Mouse (Mus musculus) heart, embryonic 16.5 days (tissue): ENCODE results near the gene Zfp28. TPM values are rescaled to one million over a fixed set of nuclear protein-coding genes. Genes with fewer than 3 reads are reported as not detected.
"Not testable (repeated sequence)": the region's sequence is repeated elsewhere in the genome, so short reads cannot be mapped to it uniquely, and the experiment has no call there.

Experiments used
- ATAC-seq: fragments of 200-750 bp; cut with Nextera tagmentation; replicated peaks from 2 replicates; pipeline ENCODE4 v1.8.0; 2017; ENCODE audit warnings: moderate number of reproducible peaks; ENCODE audit not compliant: insufficient read depth, low FRiP score; ENCODE audit errors: extremely low read depth
- H3K27ac ChIP-seq: fragments of 300-500 bp; sonication (generic); 2 replicates; pipeline ENCODE4 v1.5.1; 2014; ENCODE audit warnings: mild to moderate bottlenecking, low read length, control low read depth, moderate library complexity
- H3K27me3 ChIP-seq: fragments of 300-500 bp; sonication (generic); 2 replicates; pipeline ENCODE4 v1.6.1; 2014; ENCODE audit warnings: low read length, mixed read lengths; ENCODE audit not compliant: control insufficient read depth, insufficient read depth
- H3K36me3 ChIP-seq: fragments of 300-500 bp; sonication (generic); 2 replicates; pipeline ENCODE4 v1.6.1; 2014; ENCODE audit not compliant: control insufficient read depth, insufficient read depth
- H3K4me1 ChIP-seq: fragments of 300-500 bp; sonication (generic); 2 replicates; pipeline ENCODE4 v1.6.1; 2014; ENCODE audit warnings: low read length, mixed read lengths; ENCODE audit not compliant: control insufficient read depth, insufficient read depth
- H3K4me2 ChIP-seq: fragments of 300-500 bp; sonication (generic); 2 replicates; pipeline ENCODE4 v1.6.1; 2014; ENCODE audit warnings: low read depth, mild to moderate bottlenecking, control low read depth, low read length
- H3K4me3 ChIP-seq: fragments of 300-500 bp; sonication (generic); 2 replicates; pipeline ENCODE4 v1.5.1; 2014; ENCODE audit warnings: mild to moderate bottlenecking, control low read depth, low read length
- H3K9ac ChIP-seq: fragments of 300-500 bp; sonication (generic); 2 replicates; pipeline ENCODE4 v1.6.1; 2014; ENCODE audit warnings: low read length, control low read depth
- H3K9me3 ChIP-seq: fragments of 300-500 bp; sonication (generic); replicated peaks from 2 replicates; pipeline ENCODE4 v1.6.1; 2016; ENCODE audit warnings: low read length; ENCODE audit not compliant: control insufficient read depth
- WGBS: fragments of 180-500 bp; shearing (Covaris S2); extraction: QIAGEN DNeasy Blood & Tissue Kit; methylation state at CpG from one replicate; pipeline ENCODE4 v1.1.7; 2014; 5-methylcytosine and 5-hydroxymethylcytosine counted together
- polyA plus RNA-seq: library from polyadenylated mRNA; unstranded; fragments of >200 nt; fragmentation: Nextera tagmentation; extraction: Ambion mirVana; gene quantifications from 2 replicates; pipeline ENCODE4 v1.2.1, GENCODE M21; 2015

The Zfp28 gene
- polyA plus RNA-seq, 1 experiment from 2014 or later: 7.6 TPM

GRCm38 (mm10) chr7:6362268-6363046, 20.6 kb upstream of the Zfp28 start:
- Histone ChIP-seq H3K9ac (peak overlapping the region; percentile 83), H3K36me3 (no peaks in the 10 kb centered on the region), H3K9me3 (no peaks in the 10 kb centered on the region), H3K27me3 (no peaks in the 10 kb centered on the region), H3K4me1 (peaks cover 8% of the 10 kb centered on the region), H3K4me2 (peak overlapping the region; percentile 85), H3K4me3 (peak overlapping the region; percentile 68), H3K27ac (peak overlapping the region; percentile 89)
- ATAC-seq: peak; percentile 94
- WGBS: under 1% methylated on average over 38 of the region's 38 CpGs

GRCm38 (mm10) chr7:6363047-6363488, 20.0 kb upstream of the Zfp28 start, which contains the start of gene Zfp78:
Gene Zfp78, plus strand, starts transcription at chr7:6363280.
- Histone ChIP-seq H3K27me3 (no peaks in the 10 kb centered on the region), H3K4me2 (peak within 1 kb of the TSS; percentile 85), H3K27ac (peak within 1 kb of the TSS; percentile 89), H3K36me3 (no peaks in the 10 kb centered on the region), H3K9ac (peak within 1 kb of the TSS; percentile 83), H3K4me3 (peak within 1 kb of the TSS; percentile 68), H3K4me1 (peaks cover 8% of the 10 kb centered on the region), H3K9me3 (no peaks in the 10 kb centered on the region)
- ATAC-seq: peak; percentile 78
- WGBS: under 1% methylated on average over 23 of the region's 23 CpGs

- H3K36me3 ChIP-seq: no peaks in the 10 kb centered on the region
- no peak overlapping the region for H3K27ac ChIP-seq
- no peak overlapping the region for H3K4me3 ChIP-seq
- H3K9me3 ChIP-seq: no peaks in the 10 kb centered on the region
- peaks cover 8% of the 10 kb centered on the region for H3K4me1 ChIP-seq
- no peaks in the 10 kb centered on the region for H3K27me3 ChIP-seq
- no peak overlapping the region for H3K4me2 ChIP-seq
- 61% methylated on average over 1 of the region's 1 CpGs for WGBS
- ATAC-seq: no peak
- no peak overlapping the region for H3K9ac ChIP-seq
Measured at GRCm38 (mm10) chr7:6364761-6365160, 18.3 kb upstream of the Zfp28 start.

GRCm38 (mm10) chr7:6367185-6367584, 15.9 kb upstream of the Zfp28 start:
- no peak overlapping the region for H3K9ac ChIP-seq
- no peak overlapping the region for H3K27ac ChIP-seq
- H3K9me3 ChIP-seq: no peaks in the 10 kb centered on the region
- no peak overlapping the region for H3K4me2 ChIP-seq
- no peaks in the 10 kb centered on the region for H3K27me3 ChIP-seq
- no peak overlapping the region for H3K4me3 ChIP-seq
- peaks cover 6% of the 10 kb centered on the region for H3K4me1 ChIP-seq
- H3K36me3 ChIP-seq: no peaks in the 10 kb centered on the region
- no peak for ATAC-seq
- WGBS: 83% methylated on average over 5 of the region's 5 CpGs

- H3K9me3 ChIP-seq, H3K27ac ChIP-seq, H3K4me3 ChIP-seq, ATAC-seq, H3K27me3 ChIP-seq, H3K9ac ChIP-seq, H3K36me3 ChIP-seq, H3K4me2 ChIP-seq, H3K4me1 ChIP-seq: not testable (repeated sequence)
- WGBS: 80% methylated on average over 5 of the region's 5 CpGs
Measured at GRCm38 (mm10) chr7:6368146-6368545, 14.9 kb upstream of the Zfp28 start.

- WGBS: 81% methylated on average over 3 of the region's 3 CpGs
- Histone ChIP-seq H3K9ac (no peak overlapping the region), H3K4me2 (no peak overlapping the region), H3K4me3 (no peak overlapping the region), H3K9me3 (no peaks in the 10 kb centered on the region), H3K4me1 (no peaks in the 10 kb centered on the region), H3K27me3 (no peaks in the 10 kb centered on the region), H3K36me3 (no peaks in the 10 kb centered on the region), H3K27ac (no peak overlapping the region)
- no peak for ATAC-seq
Measured at GRCm38 (mm10) chr7:6369460-6369859, 13.6 kb upstream of the Zfp28 start.

- 88% methylated on average over 3 of the region's 3 CpGs for WGBS
- ATAC-seq: no peak
- no peaks in the 10 kb centered on the region for H3K9me3 ChIP-seq
- H3K9ac ChIP-seq: no peak overlapping the region
- no peaks in the 10 kb centered on the region for H3K27me3 ChIP-seq
- H3K4me2 ChIP-seq: no peak overlapping the region
- no peaks in the 10 kb centered on the region for H3K4me1 ChIP-seq
- no peak overlapping the region for H3K27ac ChIP-seq
- H3K36me3 ChIP-seq: no peaks in the 10 kb centered on the region
- H3K4me3 ChIP-seq: no peak overlapping the region
Measured at GRCm38 (mm10) chr7:6372993-6373392, 10.1 kb upstream of the Zfp28 start.

GRCm38 (mm10) chr7:6378441-6378840, 4.7 kb upstream of the Zfp28 start:
- H3K9ac ChIP-seq: no peak overlapping the region
- 77% methylated on average over 8 of the region's 8 CpGs for WGBS
- no peak for ATAC-seq
- peaks cover 7% of the 10 kb centered on the region for H3K4me1 ChIP-seq
- no peak overlapping the region for H3K4me2 ChIP-seq
- no peaks in the 10 kb centered on the region for H3K9me3 ChIP-seq
- no peaks in the 10 kb centered on the region for H3K27me3 ChIP-seq
- no peaks in the 10 kb centered on the region for H3K36me3 ChIP-seq
- no peak overlapping the region for H3K27ac ChIP-seq
- no peak overlapping the region for H3K4me3 ChIP-seq

- Histone ChIP-seq H3K4me3 (no peak overlapping the region), H3K4me1 (peaks cover 16% of the 10 kb centered on the region), H3K4me2 (no peak overlapping the region), H3K27me3 (no peaks in the 10 kb centered on the region), H3K9ac (no peak overlapping the region), H3K27ac (no peak overlapping the region), H3K36me3 (no peaks in the 10 kb centered on the region), H3K9me3 (no peaks in the 10 kb centered on the region)
- WGBS: 81% methylated on average over 2 of the region's 2 CpGs
- ATAC-seq: no peak
Measured at GRCm38 (mm10) chr7:6381431-6381830, 1.7 kb upstream of the Zfp28 start.
